Mouse (Mus musculus) stomach, postnatal 0 days (tissue): Measurements from ENCODE around the gene Olfr619. TPM values are rescaled to one million over a fixed set of nuclear protein-coding genes. Genes with fewer than 3 reads are reported as not detected.

Experiments used
- ATAC-seq: fragments of 200-750 bp; cut with Nextera tagmentation; 2 replicates; pipeline ENCODE4 v1.8.0; 2017; ENCODE audit not compliant: low FRiP score, low TSS enrichment
- DNase-seq: peaks from one replicate; pipeline ENCODE4 v3.0.0-alpha.2; 2016; ENCODE audit warnings: low spot score
- H3K27ac ChIP-seq: fragments of 300-500 bp; sonication (generic); replicated peaks from 2 replicates; pipeline ENCODE4 v1.5.1; 2014; ENCODE audit warnings: mild to moderate bottlenecking, control low read depth
- H3K27me3 ChIP-seq: fragments of 300-500 bp; sonication (generic); 2 replicates; pipeline ENCODE4 v1.6.1; 2014; ENCODE audit warnings: low read length; ENCODE audit not compliant: control insufficient read depth, insufficient read depth
- H3K36me3 ChIP-seq: fragments of 300-500 bp; sonication (generic); 2 replicates; pipeline ENCODE4 v1.6.1; 2014; ENCODE audit warnings: low read length, mixed read lengths; ENCODE audit not compliant: control insufficient read depth, insufficient read depth
- H3K4me1 ChIP-seq: fragments of 300-500 bp; sonication (generic); replicated peaks from 2 replicates; pipeline ENCODE4 v1.6.1; 2014; ENCODE audit warnings: antibody characterized with exemption; ENCODE audit not compliant: control insufficient read depth, insufficient read depth
- H3K4me2 ChIP-seq: fragments of 300-500 bp; sonication (generic); replicated peaks from 2 replicates; pipeline ENCODE4 v1.6.1; 2014; ENCODE audit warnings: low read depth, mild to moderate bottlenecking, control low read depth, moderate library complexity
- H3K4me3 ChIP-seq: fragments of 300-500 bp; sonication (generic); 2 replicates; pipeline ENCODE4 v1.5.1; 2014; ENCODE audit warnings: low read depth, low read length, control low read depth
- H3K9ac ChIP-seq: fragments of 300-500 bp; sonication (generic); 2 replicates; pipeline ENCODE4 v1.6.1; 2014; ENCODE audit warnings: mild to moderate bottlenecking, low read length, control low read depth, mixed read lengths
- H3K9me3 ChIP-seq: fragments of 300-500 bp; sonication (generic); 2 replicates; pipeline ENCODE4 v1.6.1; 2016; ENCODE audit warnings: low read length; ENCODE audit not compliant: control insufficient read depth
- CTCF ChIP-seq: IDR thresholded peaks from 2 replicates; pipeline ENCODE4 v1.5.1; 2016; ENCODE audit warnings: antibody characterized with exemption, low read depth, mild to moderate bottlenecking, moderate library complexity
- EP300 ChIP-seq: optimal IDR thresholded peaks from 2 replicates; pipeline ENCODE3; 2016; ENCODE audit warnings: antibody characterized with exemption
- WGBS: fragments of 180-500 bp; shearing (Covaris S2); extraction: QIAGEN DNeasy Blood & Tissue Kit; methylation state at CpG from one replicate; pipeline ENCODE4 v1.1.7; 2014; 5-methylcytosine and 5-hydroxymethylcytosine counted together
- microRNA-seq: library from miRNA; unstranded; fragments of <30 nt; microRNA quantifications from one replicate; pipeline ENCODE4, GENCODE M21; 2016
- polyA plus RNA-seq: library from polyadenylated mRNA; unstranded; fragments of >200 nt; fragmentation: Nextera tagmentation; extraction: Ambion mirVana; gene quantifications from 2 replicates; pipeline ENCODE4 v1.2.1, GENCODE M21; 2015

The Olfr619 gene
- polyA plus RNA-seq, 1 experiment from 2014 or later: not detected

DNA sequence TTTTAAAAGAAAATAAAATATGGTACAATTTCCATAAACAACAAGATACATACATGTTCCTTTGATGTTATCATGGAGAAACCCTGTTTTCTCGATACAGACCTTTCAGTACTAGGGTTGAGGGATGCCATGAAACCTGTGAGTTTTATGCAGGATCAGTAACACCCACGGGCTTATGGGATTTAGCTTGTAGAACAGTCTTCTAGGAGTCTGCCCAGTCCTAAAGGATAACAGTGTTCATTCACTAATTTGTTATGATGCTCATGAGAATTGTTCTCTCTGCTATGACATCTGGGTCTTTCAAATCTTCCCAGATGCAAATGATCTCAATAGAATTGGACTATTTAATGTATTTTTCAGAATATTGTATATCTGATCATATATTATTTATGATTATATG, 12.1 kb downstream of the Olfr619 start, which contains the start of gene Olfr620:
Gene Olfr620, minus strand, starts transcription at position 101 of the 400 bp plus-strand sequence.
- no peak for TF ChIP-seq EP300
- no peak for TF ChIP-seq CTCF
- Histone ChIP-seq H3K27ac (no peak within 1 kb of the TSS), H3K4me3 (no peak within 1 kb of the TSS), H3K9me3 (no peaks in the 10 kb centered on the region), H3K9ac (no peak within 1 kb of the TSS), H3K4me2 (no peak within 1 kb of the TSS), H3K4me1 (no peaks in the 10 kb centered on the region), H3K27me3 (no peaks in the 10 kb centered on the region), H3K36me3 (no peaks in the 10 kb centered on the region)
- 62% methylated on average over 2 of the region's 2 CpGs for WGBS
- no peak for ATAC-seq
- DNase-seq: no peak

DNA sequence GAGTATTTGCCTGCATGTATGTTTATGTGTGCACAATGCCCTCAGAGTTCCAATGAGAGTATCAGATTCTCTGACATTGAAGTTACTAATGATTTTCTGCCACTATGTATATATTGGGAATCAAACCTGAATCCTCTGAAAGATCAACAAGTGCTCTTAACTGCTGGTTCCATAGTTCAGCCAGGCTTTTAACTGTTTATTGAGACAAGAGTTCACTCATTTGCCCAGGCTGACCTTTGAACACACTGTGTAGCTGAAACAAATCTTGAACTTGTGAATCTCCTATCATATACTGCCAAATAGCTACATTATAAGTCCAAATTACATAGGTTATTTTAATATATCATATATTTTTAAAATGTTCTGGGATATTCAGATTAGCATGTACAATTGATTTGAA, 36.4 kb downstream of the Olfr619 start:
- H3K4me2 ChIP-seq: no peak overlapping the region
- no peak for ATAC-seq
- TF ChIP-seq CTCF (no peak), EP300 (no peak)
- no peaks in the 10 kb centered on the region for H3K4me1 ChIP-seq
- H3K27me3 ChIP-seq: no peaks in the 10 kb centered on the region
- H3K27ac ChIP-seq: no peak overlapping the region
- no peak overlapping the region for H3K4me3 ChIP-seq
- H3K9ac ChIP-seq: no peak overlapping the region
- no peak for DNase-seq
- H3K9me3 ChIP-seq: no peaks in the 10 kb centered on the region
- no peaks in the 10 kb centered on the region for H3K36me3 ChIP-seq

DNA sequence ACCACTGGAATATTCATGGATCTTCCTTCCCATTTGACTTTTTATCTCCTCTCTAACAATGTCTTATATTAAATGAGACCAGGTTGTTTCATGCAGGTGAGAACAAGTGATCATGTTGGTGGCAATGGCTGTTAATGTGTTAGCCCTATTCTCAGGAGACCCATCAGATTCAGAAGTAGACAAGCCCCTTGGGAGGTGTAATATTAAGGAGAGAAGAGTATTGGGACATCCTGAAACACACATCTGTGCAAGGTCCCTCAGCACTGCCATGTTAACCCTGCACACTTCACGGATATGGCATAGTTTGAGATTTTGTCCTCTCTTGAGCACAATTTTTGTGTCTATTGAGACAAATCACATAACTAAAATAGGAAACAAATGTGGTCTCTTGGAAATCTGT, 42.2 kb downstream of the Olfr619 start, which contains the start of gene Olfr622:
Gene Olfr622, minus strand, starts transcription at position 101 of the 400 bp plus-strand sequence.
- no peak within 1 kb of the TSS for H3K27ac ChIP-seq
- H3K9me3 ChIP-seq: no peaks in the 10 kb centered on the region
- no peak within 1 kb of the TSS for H3K4me2 ChIP-seq
- no peak within 1 kb of the TSS for H3K9ac ChIP-seq
- no peak for ATAC-seq
- DNase-seq: no peak
- no peak for TF ChIP-seq CTCF
- no peak for TF ChIP-seq EP300
- H3K4me1 ChIP-seq: no peaks in the 10 kb centered on the region
- no peaks in the 10 kb centered on the region for H3K36me3 ChIP-seq
- H3K27me3 ChIP-seq: no peaks in the 10 kb centered on the region
- H3K4me3 ChIP-seq: no peak within 1 kb of the TSS
- WGBS: 65% methylated on average over 1 of the region's 1 CpGs

GRCm38 (mm10) chr7:103644070-103644469, 43.7 kb downstream of the Olfr619 start:
- TF ChIP-seq EP300 (no peak), CTCF (no peak)
- no peak for ATAC-seq
- H3K9me3 ChIP-seq: no peaks in the 10 kb centered on the region

More at GRCm38 (mm10) chr7:103644070-103644469, 43.7 kb downstream of the Olfr619 start:
- WGBS: 80% methylated on average over 4 of the region's 4 CpGs
- DNase-seq: no peak
- Histone ChIP-seq H3K9ac (no peak overlapping the region), H3K36me3 (no peaks in the 10 kb centered on the region), H3K4me2 (no peak overlapping the region), H3K4me1 (no peaks in the 10 kb centered on the region), H3K27me3 (no peaks in the 10 kb centered on the region), H3K4me3 (no peak overlapping the region), H3K27ac (no peak overlapping the region)

Small RNA genes within 50 kb of the gene (microRNA-seq; reads per million reads assigned to microRNA genes)
- not detected for gene Gm26506

Other genes starting within 250 kb of the Olfr619 start
- gene Olfr601, start 237.9 kb upstream of the Olfr619 start, polyA plus RNA-seq: not detected in 2 replicates
- not detected in 2 replicates for gene Olfr603, start 214.4 kb upstream of the Olfr619 start, polyA plus RNA-seq
- not detected in 2 replicates for gene Usp17lc, start 185.5 kb upstream of the Olfr619 start, polyA plus RNA-seq
- not detected in 2 replicates for gene Olfr605, start 155.1 kb upstream of the Olfr619 start, polyA plus RNA-seq
- gene Olfr606, start 151.5 kb upstream of the Olfr619 start, polyA plus RNA-seq: not detected in 2 replicates
- not detected in 2 replicates for gene Olfr607, start 136.4 kb upstream of the Olfr619 start, polyA plus RNA-seq
- not detected in 2 replicates for gene Olfr608, start 130.7 kb upstream of the Olfr619 start, polyA plus RNA-seq
- not detected in 2 replicates for gene Olfr609, start 102.5 kb upstream of the Olfr619 start, polyA plus RNA-seq
- not detected in 2 replicates for gene Olfr610, start 88.5 kb upstream of the Olfr619 start, polyA plus RNA-seq
- not detected in 2 replicates for gene Olfr611, start 79.7 kb upstream of the Olfr619 start, polyA plus RNA-seq
- gene Olfr612, start 57.9 kb upstream of the Olfr619 start, polyA plus RNA-seq: not detected in 2 replicates
- not detected in 2 replicates for gene Olfr613, start 52.5 kb upstream of the Olfr619 start, polyA plus RNA-seq
- not detected in 2 replicates for gene Olfr615, start 44.5 kb upstream of the Olfr619 start, polyA plus RNA-seq
- not detected in 2 replicates for gene Olfr616, start 31.4 kb upstream of the Olfr619 start, polyA plus RNA-seq
- not detected in 2 replicates for gene Olfr617, start 27.5 kb upstream of the Olfr619 start, polyA plus RNA-seq
- gene Olfr618, start 10.5 kb upstream of the Olfr619 start, polyA plus RNA-seq: 0.10 and 0.22 TPM in 2 replicates
- 0.10 TPM in 1 of 2 replicates, not detected in the other for gene Olfr620, start 12.0 kb downstream of the Olfr619 start, polyA plus RNA-seq
- not detected in 2 replicates for gene Olfr622, start 42.1 kb downstream of the Olfr619 start, polyA plus RNA-seq
- gene Olfr623, start 63.1 kb downstream of the Olfr619 start, polyA plus RNA-seq: not detected in 2 replicates
- gene Olfr624, start 70.6 kb downstream of the Olfr619 start, polyA plus RNA-seq: 0.02 TPM in 1 of 2 replicates, not detected in the other
- not detected in 2 replicates for gene Olfr625-ps1, start 82.1 kb downstream of the Olfr619 start, polyA plus RNA-seq
- not detected in 2 replicates for gene Olfr243, start 114.1 kb downstream of the Olfr619 start, polyA plus RNA-seq
- not detected in 2 replicates for gene Olfr628, start 129.8 kb downstream of the Olfr619 start, polyA plus RNA-seq
- not detected in 2 replicates for gene Olfr629, start 144.4 kb downstream of the Olfr619 start, polyA plus RNA-seq
- gene Olfr630, start 156.8 kb downstream of the Olfr619 start, polyA plus RNA-seq: not detected in 2 replicates
- not detected in 2 replicates for gene Olfr69, start 171.0 kb downstream of the Olfr619 start, polyA plus RNA-seq
- 0.02 TPM in 1 of 2 replicates, not detected in the other for gene Olfr68, start 179.1 kb downstream of the Olfr619 start, polyA plus RNA-seq
- not detected in 2 replicates for gene Olfr67, start 191.2 kb downstream of the Olfr619 start, polyA plus RNA-seq
- gene Hbb-bt, start 213.4 kb downstream of the Olfr619 start, polyA plus RNA-seq: 137 and 177 TPM in 2 replicates
- gene Hbb-bs, start 227.5 kb downstream of the Olfr619 start, polyA plus RNA-seq: 597 and 747 TPM in 2 replicates
- gene Hbb-bh2, start 239.9 kb downstream of the Olfr619 start, polyA plus RNA-seq: not detected in 2 replicates
- not detected in 2 replicates for gene Hbb-bh1, start 242.6 kb downstream of the Olfr619 start, polyA plus RNA-seq